Mouse (Mus musculus) stomach, embryonic 15.5 days (tissue): ENCODE measurements around the gene Hemk1. TPM values are rescaled to one million over a fixed set of nuclear protein-coding genes. Genes with fewer than 3 reads are reported as not detected.

Source experiments
- ATAC-seq: fragments of 200-750 bp; cut with Nextera tagmentation; 2 replicates; pipeline ENCODE4 v1.8.0; 2017; ENCODE audit warnings: low read depth, moderate number of reproducible peaks, moderate TSS enrichment; ENCODE audit not compliant: insufficient read depth, low FRiP score
- H3K27ac ChIP-seq: fragments of 300-500 bp; sonication (generic); 2 replicates; pipeline ENCODE4 v1.5.1; 2015; ENCODE audit warnings: mild to moderate bottlenecking, inconsistent platforms
- H3K27me3 ChIP-seq: fragments of 300-500 bp; sonication (generic); replicated peaks from 2 replicates; pipeline ENCODE4 v1.6.1; 2015; ENCODE audit warnings: inconsistent platforms
- H3K36me3 ChIP-seq: fragments of 300-500 bp; sonication (generic); 2 replicates; pipeline ENCODE4 v1.6.1; 2015; ENCODE audit warnings: inconsistent platforms
- H3K4me1 ChIP-seq: fragments of 300-500 bp; sonication (generic); 2 replicates; pipeline ENCODE4 v1.6.1; 2015; ENCODE audit warnings: inconsistent platforms
- H3K4me2 ChIP-seq: fragments of 300-500 bp; sonication (generic); 2 replicates; pipeline ENCODE4 v1.6.1; 2015; ENCODE audit warnings: mild to moderate bottlenecking, inconsistent platforms
- H3K4me3 ChIP-seq: fragments of 300-500 bp; sonication (generic); replicated peaks from 2 replicates; pipeline ENCODE4 v1.5.1; 2015; ENCODE audit warnings: inconsistent platforms
- H3K9ac ChIP-seq: fragments of 300-500 bp; sonication (generic); 2 replicates; pipeline ENCODE4 v1.6.1; 2015; ENCODE audit warnings: inconsistent platforms
- H3K9me3 ChIP-seq: fragments of 300-500 bp; sonication (generic); 2 replicates; pipeline ENCODE4 v1.6.1; 2016; ENCODE audit warnings: inconsistent platforms
- WGBS: fragments of 180-500 bp; shearing (Covaris S2); methylation state at CpG from one replicate; pipeline ENCODE4 v1.1.7; 2015; 5-methylcytosine and 5-hydroxymethylcytosine counted together
- polyA plus RNA-seq: library from polyadenylated mRNA; unstranded; fragments of >200 nt; fragmentation: Nextera tagmentation; extraction: Ambion mirVana; gene quantifications from 2 replicates; pipeline ENCODE4 v1.2.1, GENCODE M21; 2015

Hemk1 gene
- polyA plus RNA-seq, 1 experiment from 2014 or later = 10.6 TPM

- H3K27ac ChIP-seq = peak overlapping the region; percentile 48
- no peaks in the 10 kb centered on the region for H3K9me3 ChIP-seq
- ATAC-seq = no peak
- H3K4me2 ChIP-seq = peak overlapping the region; percentile 77
- H3K9ac ChIP-seq = no peak overlapping the region
- peaks cover 27% of the 10 kb centered on the region for H3K4me1 ChIP-seq
- H3K27me3 ChIP-seq = peaks cover 2% of the 10 kb centered on the region; the same call in 1 of the 2 replicates
- peak overlapping the region; percentile 66 for H3K4me3 ChIP-seq
- peaks cover 19% of the 10 kb centered on the region for H3K36me3 ChIP-seq
- WGBS = 57% methylated on average over 8 of the region's 8 CpGs
Measured at GRCm38 (mm10) chr9:107298059-107298780, 39.9 kb downstream of the Hemk1 start.

- H3K4me1 ChIP-seq = peaks cover 27% of the 10 kb centered on the region
- H3K4me3 ChIP-seq = peak overlapping the region; percentile 66
- H3K9me3 ChIP-seq = no peaks in the 10 kb centered on the region
- H3K27ac ChIP-seq = no peak overlapping the region; the same call in 1 of the 2 replicates
- peaks cover 4% of the 10 kb centered on the region; the same call in 1 of the 2 replicates for H3K27me3 ChIP-seq
- WGBS = 66% methylated on average over 4 of the region's 4 CpGs
- peak overlapping the region; percentile 77 for H3K4me2 ChIP-seq
- no peak overlapping the region for H3K9ac ChIP-seq
- no peak for ATAC-seq
- peaks cover 19% of the 10 kb centered on the region for H3K36me3 ChIP-seq
Measured at GRCm38 (mm10) chr9:107297658-107298057, 40.5 kb downstream of the Hemk1 start.

GRCm38 (mm10) chr9:107297059-107297458, 41.1 kb downstream of the Hemk1 start:
- ATAC-seq = no peak; the same call in 1 of the 2 replicates
- 4% methylated on average over 16 of the region's 16 CpGs for WGBS

GRCm38 (mm10) chr9:107296501-107296965, 41.6 kb downstream of the Hemk1 start:
- Histone ChIP-seq H3K36me3 (peaks cover 14% of the 10 kb centered on the region), H3K27me3 (peaks cover 4% of the 10 kb centered on the region; the same call in 1 of the 2 replicates), H3K27ac (peak overlapping the region; percentile 89), H3K9me3 (no peaks in the 10 kb centered on the region), H3K4me3 (peak overlapping the region; percentile 66), H3K9ac (peak overlapping the region; percentile 38), H3K4me1 (peaks cover 27% of the 10 kb centered on the region), H3K4me2 (peak overlapping the region; percentile 77)
- peak; percentile 92 for ATAC-seq
- 0% methylated on average over 31 of the region's 31 CpGs for WGBS

More at GRCm38 (mm10) chr9:107297059-107297458, 41.1 kb downstream of the Hemk1 start:
- Histone ChIP-seq H3K4me1 (peaks cover 27% of the 10 kb centered on the region), H3K9me3 (no peaks in the 10 kb centered on the region), H3K27me3 (peaks cover 4% of the 10 kb centered on the region; the same call in 1 of the 2 replicates), H3K9ac (peak overlapping the region; percentile 38), H3K27ac (peak overlapping the region; percentile 89), H3K36me3 (peaks cover 19% of the 10 kb centered on the region), H3K4me2 (peak overlapping the region; percentile 77), H3K4me3 (peak overlapping the region; percentile 66)

GRCm38 (mm10) chr9:107296041-107296440, 42.1 kb downstream of the Hemk1 start:
- Histone ChIP-seq H3K4me1 (peaks cover 27% of the 10 kb centered on the region), H3K27me3 (peaks cover 4% of the 10 kb centered on the region; the same call in 1 of the 2 replicates), H3K9ac (0 out of 2 replicates have a peak overlapping the region, but pooled peaks have one; percentile 20), H3K36me3 (peaks cover 9% of the 10 kb centered on the region), H3K9me3 (no peaks in the 10 kb centered on the region), H3K27ac (peak overlapping the region; percentile 85), H3K4me2 (peak overlapping the region; percentile 77), H3K4me3 (peak overlapping the region; percentile 66)
- peak; percentile 5; the same call in 1 of the 2 replicates for ATAC-seq
- WGBS = under 1% methylated on average over 14 of the region's 14 CpGs

GRCm38 (mm10) chr9:107296016-107296040, 42.3 kb downstream of the Hemk1 start, which contains the start of gene Cish:
Gene Cish (plus strand): TSS chr9:107296026.
- Histone ChIP-seq H3K9me3 (no peaks in the 10 kb centered on the region), H3K4me3 (peak within 1 kb of the TSS; percentile 66), H3K9ac (peak within 1 kb of the TSS; percentile 38), H3K36me3 (peaks cover 7% of the 10 kb centered on the region), H3K27me3 (peaks cover 4% of the 10 kb centered on the region; the same call in 1 of the 2 replicates), H3K4me2 (peak within 1 kb of the TSS; percentile 77), H3K4me1 (peaks cover 27% of the 10 kb centered on the region), H3K27ac (peak within 1 kb of the TSS; percentile 89)
- no peak for ATAC-seq

GRCm38 (mm10) chr9:107295616-107296015, 42.5 kb downstream of the Hemk1 start:
- Histone ChIP-seq H3K4me3 (no peak overlapping the region), H3K36me3 (peaks cover 5% of the 10 kb centered on the region), H3K4me1 (peaks cover 27% of the 10 kb centered on the region), H3K27me3 (peaks cover 4% of the 10 kb centered on the region; the same call in 1 of the 2 replicates), H3K9me3 (no peaks in the 10 kb centered on the region), H3K9ac (no peak overlapping the region), H3K27ac (peak overlapping the region; percentile 85; the same call in 1 of the 2 replicates), H3K4me2 (peak overlapping the region; percentile 77)
- 42% methylated on average over 4 of the region's 4 CpGs for WGBS
- no peak for ATAC-seq

GRCm38 (mm10) chr9:107294249-107294648, 43.9 kb downstream of the Hemk1 start:
- H3K9ac ChIP-seq = no peak overlapping the region
- H3K36me3 ChIP-seq = no peaks in the 10 kb centered on the region
- no peak overlapping the region for H3K4me3 ChIP-seq
- ATAC-seq = no peak
- H3K4me1 ChIP-seq = peaks cover 27% of the 10 kb centered on the region
- no peak overlapping the region for H3K27ac ChIP-seq
- 7% methylated on average over 6 of the region's 6 CpGs for WGBS
- no peak overlapping the region for H3K4me2 ChIP-seq
- peaks cover 4% of the 10 kb centered on the region; the same call in 1 of the 2 replicates for H3K27me3 ChIP-seq
- no peaks in the 10 kb centered on the region for H3K9me3 ChIP-seq

- ATAC-seq = no peak
Measured at GRCm38 (mm10) chr9:107290897-107291296, 47.3 kb downstream of the Hemk1 start.

GRCm38 (mm10) chr9:107289211-107290076, 48.7 kb downstream of the Hemk1 start, which contains the start of gene Mapkapk3:
Gene Mapkapk3 (minus strand): TSS chr9:107289877.
- Histone ChIP-seq H3K4me1 (peaks cover 16% of the 10 kb centered on the region), H3K27me3 (peaks cover 4% of the 10 kb centered on the region; the same call in 1 of the 2 replicates), H3K27ac (peak within 1 kb of the TSS; percentile 89), H3K9ac (peak within 1 kb of the TSS; percentile 43; the same call in 1 of the 2 replicates), H3K9me3 (no peaks in the 10 kb centered on the region), H3K4me3 (peak within 1 kb of the TSS; percentile 59), H3K4me2 (peak within 1 kb of the TSS; percentile 90), H3K36me3 (no peaks in the 10 kb centered on the region)
- peak; percentile 87 for ATAC-seq
- WGBS = 2% methylated on average over 49 of the region's 49 CpGs

More at GRCm38 (mm10) chr9:107290897-107291296, 47.3 kb downstream of the Hemk1 start:
- Histone ChIP-seq H3K4me3 (no peak overlapping the region), H3K36me3 (no peaks in the 10 kb centered on the region), H3K9me3 (no peaks in the 10 kb centered on the region), H3K9ac (no peak overlapping the region), H3K27ac (no peak overlapping the region), H3K4me1 (peaks cover 19% of the 10 kb centered on the region), H3K27me3 (peaks cover 4% of the 10 kb centered on the region; the same call in 1 of the 2 replicates), H3K4me2 (no peak overlapping the region)
- WGBS = 29% methylated on average over 10 of the region's 10 CpGs

GRCm38 (mm10) chr9:107288711-107289110, 49.4 kb downstream of the Hemk1 start:
- Histone ChIP-seq H3K9ac (no peak overlapping the region; the same call in 1 of the 2 replicates), H3K9me3 (no peaks in the 10 kb centered on the region), H3K36me3 (no peaks in the 10 kb centered on the region), H3K4me1 (peaks cover 13% of the 10 kb centered on the region), H3K4me3 (peak overlapping the region; percentile 59), H3K27me3 (peaks cover 4% of the 10 kb centered on the region; the same call in 1 of the 2 replicates), H3K4me2 (peak overlapping the region; percentile 90), H3K27ac (peak overlapping the region; percentile 89)
- WGBS = 32% methylated on average over 8 of the region's 8 CpGs
- ATAC-seq = peak; percentile 66
